ENCODE assay signal across 8 mouse cellular contexts in the genomic region with DNA sequence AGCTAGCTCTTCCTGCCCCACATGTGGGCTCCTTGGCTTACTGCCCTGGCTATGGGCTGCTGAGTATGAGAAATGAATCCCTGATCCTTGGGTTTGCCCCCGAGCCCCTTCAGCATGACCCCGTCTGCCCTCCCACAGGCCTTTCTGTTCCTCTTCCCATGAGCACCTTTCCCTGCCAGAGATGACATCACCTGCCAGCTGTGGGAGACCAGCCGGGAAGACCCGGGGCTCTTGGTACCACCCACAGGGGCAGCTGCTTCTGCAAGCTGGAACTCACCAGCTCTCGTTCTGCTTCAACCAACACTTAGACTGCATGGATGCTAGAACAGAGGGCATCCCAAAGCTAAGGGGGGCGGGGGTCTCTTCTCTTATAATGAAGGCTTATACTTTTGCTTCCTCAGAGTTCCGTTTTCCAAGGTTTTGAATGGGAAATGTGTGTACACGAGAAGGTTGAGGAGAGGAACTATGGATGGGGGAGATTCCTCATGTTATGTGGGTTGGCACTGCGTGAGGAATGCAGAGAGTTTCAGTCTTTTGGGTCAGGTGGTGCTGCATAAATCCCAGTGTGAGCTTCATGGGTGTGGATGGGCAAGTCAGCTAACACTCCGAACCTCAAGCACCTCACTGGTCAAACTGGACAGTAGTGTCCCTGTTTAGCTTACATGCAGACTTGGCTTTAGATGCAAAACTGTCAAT.
DNase-seq lines count a peak whose midpoint lies in the region; ATAC-seq and TF ChIP-seq lines count a peak whose summit lies in the region.

No protein-coding gene starts in this region.

- 0 out of 2 replicates have a peak, but pooled peaks cover 6% of the 10 kb centered on the region for H3K4me1 ChIP-seq in forebrain, embryonic 10.5 days
- 0 out of 2 replicates have a peak, but pooled peaks cover 4% of the 10 kb centered on the region for H3K4me1 ChIP-seq in forebrain, embryonic 12.5 days
- H3K4me1 ChIP-seq in forebrain, embryonic 13.5 days, result peaks cover 6% of the 10 kb centered on the region; the same call in 1 of the 2 replicates

- DNase-seq in forebrain, embryonic 10.5 days (ENCODE audit: extremely low spot score, low spot score), result no peak
- DNase-seq in left cerebral cortex, postnatal 4 days, result peak; percentile 30
- DNase-seq in left cerebral cortex, adult 9 months (ENCODE audit: low spot score in 2 of 2), result no peak
- DNase-seq in urinary bladder, postnatal 14 days (ENCODE audit: low spot score), result no peak
- DNase-seq in thymus, postnatal 4 days, result no peak

- peak overlapping the region; percentile 48; the same call in 1 of the 2 replicates for H3K27ac ChIP-seq in forebrain, embryonic 10.5 days
- no peak overlapping the region for H3K27ac ChIP-seq in forebrain, embryonic 12.5 days
- no peak overlapping the region for H3K27ac ChIP-seq in forebrain, embryonic 13.5 days

- no peaks in the 10 kb centered on the region for H3K36me3 ChIP-seq in forebrain, embryonic 10.5 days (replicated peaks)
- no peaks in the 10 kb centered on the region for H3K36me3 ChIP-seq in forebrain, embryonic 12.5 days (replicated peaks)
- no peaks in the 10 kb centered on the region for H3K36me3 ChIP-seq in forebrain, embryonic 13.5 days (ENCODE audit: poor library complexity, severe bottlenecking)
- H3K36me3 ChIP-seq in myocyte (ENCODE audit: control insufficient read depth, insufficient read depth), result no peaks in the 10 kb centered on the region

- H3K27me3 ChIP-seq in forebrain, embryonic 10.5 days (ENCODE audit: poor library complexity, severe bottlenecking), result no peaks in the 10 kb centered on the region
- no peaks in the 10 kb centered on the region for H3K27me3 ChIP-seq in forebrain, embryonic 12.5 days
- H3K27me3 ChIP-seq in forebrain, embryonic 13.5 days, result no peaks in the 10 kb centered on the region
- H3K27me3 ChIP-seq in myocyte (ENCODE audit: control insufficient read depth, insufficient read depth, insufficient read length), result no peaks in the 10 kb centered on the region

- H3K9ac ChIP-seq in forebrain, embryonic 12.5 days, result no peak overlapping the region
- H3K9ac ChIP-seq in forebrain, embryonic 13.5 days, result 0 out of 2 replicates have a peak overlapping the region, but pooled peaks have one; percentile 2

- intact Hi-C loops in left cerebral cortex, postnatal 4 days (cut with DNase I), result loop anchor here (5.0 kb wide), 1 partner anchor 384 kb away; no protein-coding TSS in a partner anchor

- H3K79me2 ChIP-seq in myocyte (ENCODE audit: control insufficient read depth, insufficient read depth), result no peaks in the 10 kb centered on the region

- no peak overlapping the region for H3K4me3 ChIP-seq in forebrain, embryonic 10.5 days
- H3K4me3 ChIP-seq in forebrain, embryonic 12.5 days (replicated peaks), result no peak overlapping the region
- no peak overlapping the region for H3K4me3 ChIP-seq in forebrain, embryonic 13.5 days
- H3K4me3 ChIP-seq in myocyte, result no peak overlapping the region

- TF ChIP-seq POLR2A in myocyte (IDR thresholded peaks at IDR 0.05; ENCODE audit: insufficient read length, low read depth), result no peak

- no peak overlapping the region for H3K4me2 ChIP-seq in forebrain, embryonic 12.5 days
- H3K4me2 ChIP-seq in forebrain, embryonic 13.5 days, result no peak overlapping the region
- peak overlapping the region; percentile 99 for H3K4me2 ChIP-seq in myocyte (ENCODE audit: low read depth)

- 79% methylated on average over 10 of the region's 10 CpGs for WGBS in forebrain, embryonic 10.5 days
- 80% methylated on average over 10 of the region's 10 CpGs for WGBS in forebrain, embryonic 12.5 days
- 74% methylated on average over 10 of the region's 10 CpGs for WGBS in forebrain, embryonic 13.5 days

- no peak for ATAC-seq in forebrain, embryonic 12.5 days (ENCODE audit: low FRiP score)
- ATAC-seq in forebrain, embryonic 13.5 days, result peak; percentile 13; the same call in 1 of the 2 replicates

- H3ac ChIP-seq in myocyte (ENCODE audit: control insufficient read depth, insufficient read length), result no peak overlapping the region

- no peaks in the 10 kb centered on the region for H3K9me3 ChIP-seq in forebrain, embryonic 10.5 days
- H3K9me3 ChIP-seq in forebrain, embryonic 12.5 days, result no peaks in the 10 kb centered on the region
- no peaks in the 10 kb centered on the region for H3K9me3 ChIP-seq in forebrain, embryonic 13.5 days (replicated peaks)

TF ChIP-seq in myocyte, 11 proteins besides CTCF, POLR2A, EP300 and RAD21:
- TF ChIP-seq MYOD1 (IDR thresholded peaks at IDR 0.05; ENCODE audit: control insufficient read depth in 1 of 3, insufficient read length in 2 of 3, low read depth in 2 of 3) (peak in 2 of 3 experiments; percentile 83 to 90), USF1 (IDR thresholded peaks at IDR 0.05; ENCODE audit: low read depth) (peak; percentile 35), E2F4 (IDR thresholded peaks at IDR 0.05; ENCODE audit: insufficient read depth) (no peak), REST (IDR thresholded peaks at IDR 0.05; ENCODE audit: insufficient read depth, insufficient read length) (no peak), MAX (IDR thresholded peaks at IDR 0.05; ENCODE audit: low read depth) (no peak), TCF12 (IDR thresholded peaks at IDR 0.05; ENCODE audit: insufficient read depth, poor library complexity, severe bottlenecking) (peak; percentile 61), MYOG (IDR thresholded peaks at IDR 0.05; ENCODE audit: control insufficient read depth in 1 of 3, insufficient read depth in 1 of 3, insufficient read length in 2 of 3, low read depth in 2 of 3) (peak; percentile 69 to 92 (median 81)), TCF3 (IDR thresholded peaks at IDR 0.05; ENCODE audit: insufficient read length, low read depth) (peak; percentile 68), SRF (IDR thresholded peaks at IDR 0.05; ENCODE audit: control insufficient read depth, insufficient read length, low read depth) (no peak), CEBPB (IDR thresholded peaks at IDR 0.05; ENCODE audit: insufficient read depth, poor library complexity, severe bottlenecking) (no peak)
TF ChIP-seq in myocyte: peak in this region for 5.
